Mouse (Mus musculus): ENCODE measurements around the gene Ccdc82.

DNA sequence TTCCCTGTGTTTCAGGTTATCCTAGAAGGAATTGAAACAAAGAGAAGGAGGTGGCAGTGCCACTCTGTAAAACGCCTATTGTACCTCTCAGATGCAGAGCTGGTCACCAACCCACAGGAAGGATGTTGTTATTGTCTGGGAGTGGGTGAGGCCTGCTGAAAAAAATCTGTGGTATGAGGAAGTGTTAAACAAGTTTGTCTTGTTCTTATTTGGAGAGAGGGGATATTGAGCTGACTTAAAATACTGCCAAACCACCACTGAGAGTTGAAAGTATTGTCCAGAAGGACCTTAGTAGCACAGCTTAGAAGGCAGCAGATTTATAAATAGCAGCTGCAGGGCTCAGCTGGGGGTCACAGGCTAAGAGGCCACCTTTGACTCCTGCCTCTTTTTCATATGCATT lies 76.9 kb downstream of the Ccdc82 start:
- TF ChIP-seq HCFC1 (IDR thresholded peaks at IDR 0.05; ENCODE audit: borderline replicate concordance, insufficient read depth, low read length) (no peak), MAFK (IDR thresholded peaks at IDR 0.05; ENCODE audit: insufficient read depth, low read depth, low read length) (no peak)

Data from ES-E14 (cell line).